Mouse (Mus musculus) brain, embryonic 18.5 days (tissue): ENCODE results near the gene Zfp185.
"Not testable (repeated sequence)": the region's sequence is repeated elsewhere in the genome, so short reads cannot be mapped to it uniquely, and the experiment has no call there.

Experiments used
- DNase-seq: peaks from one replicate; pipeline ENCODE4 v3.0.0-alpha.2; 2012; ENCODE audit warnings: low read depth, low spot score

Zfp185 gene

GRCm38 (mm10) chrX:73062323-73062722 lies 75.2 kb downstream of the Zfp185 start:
- no peak for DNase-seq

GRCm38 (mm10) chrX:73063512-73064414 lies 76.6 kb downstream of the Zfp185 start:
- peak; percentile 30 for DNase-seq

DNA sequence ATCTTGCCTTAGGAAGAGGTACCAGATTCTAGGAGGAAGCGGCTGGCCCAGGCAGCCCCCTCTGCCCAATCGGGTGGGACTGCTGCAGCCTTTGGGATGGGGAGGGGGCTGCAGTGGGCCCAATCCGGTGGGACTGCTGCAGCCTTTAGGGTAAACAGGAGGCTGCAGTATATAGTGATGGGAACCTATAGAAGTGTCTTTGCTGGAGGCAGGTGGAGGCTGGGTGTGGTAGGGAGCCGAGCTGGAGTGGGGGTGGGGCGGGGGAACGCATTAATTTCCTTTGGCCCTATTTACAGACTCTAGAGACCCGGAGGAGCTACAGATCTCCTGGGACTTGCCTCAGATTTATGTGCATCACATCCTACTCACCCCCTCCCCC lies 77.3 kb downstream of the Zfp185 start, which contains the start of gene Pnma3:
Pnma3 (plus strand) TSS at position 373 of the 379 bp plus-strand sequence.
- DNase-seq = no peak

DNA sequence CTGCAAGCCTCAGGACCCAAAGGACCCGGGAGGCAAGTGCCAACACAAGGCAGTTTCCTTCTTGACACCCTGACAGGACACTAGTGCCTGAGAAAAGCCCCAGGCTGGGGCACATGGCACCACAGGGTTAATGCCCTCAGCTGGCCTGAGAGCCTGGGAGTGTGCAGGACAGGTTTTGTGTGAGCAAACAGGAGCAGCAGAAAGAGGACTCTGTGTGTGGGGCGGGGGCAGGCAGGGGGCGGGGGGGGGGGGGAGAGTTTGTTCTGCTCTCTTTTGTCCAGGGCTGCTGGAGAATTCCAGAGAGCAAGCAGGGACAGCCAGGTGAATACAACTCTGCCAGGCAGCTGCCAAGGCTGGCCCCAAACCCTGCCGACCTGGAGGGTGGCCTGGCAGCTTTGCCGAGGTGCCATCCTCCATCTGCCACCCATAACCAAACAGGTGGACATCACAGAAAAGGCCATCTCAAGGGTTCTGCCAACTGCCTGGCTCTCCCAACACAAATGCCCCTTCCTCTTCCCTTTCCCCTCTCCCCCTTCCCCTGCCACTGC lies 79.7 kb downstream of the Zfp185 start:
- not testable (repeated sequence) for DNase-seq
